Mouse (Mus musculus): ENCODE data around the gene Haghl. TPM values are rescaled to one million over a fixed set of nuclear protein-coding genes. Genes with fewer than 3 reads are reported as not detected.
A peak's percentile ranks its signal among the peaks of the same experiment; 100 is the strongest.

The Haghl gene
- polyA plus RNA-seq, 1 experiment from 2014 or later = 7.0 TPM

GRCm38 (mm10) chr17:25824362-25825142 lies 39.1 kb upstream of the Haghl start:
- Histone ChIP-seq H3K4me1 (ENCODE audit: control insufficient read depth, low read depth, low read length) (peaks cover 30% of the 10 kb centered on the region), H3K27me3 (ENCODE audit: control insufficient read depth, insufficient read depth, low read depth, low read length) (peaks cover 13% of the 10 kb centered on the region), H3K9me3 (replicated peaks; ENCODE audit: control insufficient read depth, low read length) (no peaks in the 10 kb centered on the region), H3K27ac (ENCODE audit: low read length) (peak overlapping the region; percentile 60; the same call in 1 of the 2 replicates), H3K4me3 (ENCODE audit: low read depth, low read length) (peak overlapping the region; percentile 85), H3K9ac (ENCODE audit: low read depth, low read length) (peak overlapping the region; percentile 77), H3K4me2 (ENCODE audit: low read depth, low read length) (peak overlapping the region; percentile 92), H3K36me3 (ENCODE audit: control insufficient read depth, insufficient read depth) (no peaks in the 10 kb centered on the region; the same call in none of the 2 replicates)
- WGBS (ENCODE audit: insufficient replicate concordance) = 55% methylated on average over 17 of the region's 17 CpGs
- ATAC-seq (ENCODE audit: low read depth) = no peak

DNA sequence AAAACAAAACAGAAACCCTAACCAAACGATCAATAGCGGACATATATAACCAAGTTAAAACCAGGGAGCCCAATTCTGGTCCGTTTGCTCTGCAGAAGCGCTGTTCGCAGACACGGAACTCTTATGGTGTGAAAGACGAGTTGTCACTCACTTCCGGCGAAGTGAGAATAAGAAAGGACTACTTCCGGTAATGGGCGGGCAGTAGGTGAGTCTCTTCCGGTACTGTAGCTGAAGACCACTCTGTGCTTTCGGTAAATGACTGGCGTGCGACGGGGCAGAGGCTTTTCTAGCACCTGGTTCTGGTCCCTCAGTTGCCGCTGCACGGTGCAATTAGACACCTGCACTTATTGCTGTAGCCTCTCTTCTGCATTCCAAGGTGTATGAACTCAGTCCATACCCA lies 38.0 kb upstream of the Haghl start, which contains the start of gene Wdr24:
Gene Wdr24, plus strand, starts transcription at position 176 of the 400 bp plus-strand sequence.
- Histone ChIP-seq H3K4me2 (ENCODE audit: low read depth, low read length) (peak within 1 kb of the TSS; percentile 92), H3K27me3 (ENCODE audit: control insufficient read depth, insufficient read depth, low read depth, low read length) (peaks cover 24% of the 10 kb centered on the region), H3K9ac (ENCODE audit: low read depth, low read length) (peak within 1 kb of the TSS; percentile 77), H3K4me3 (ENCODE audit: low read depth, low read length) (peak within 1 kb of the TSS; percentile 85), H3K27ac (ENCODE audit: low read length) (peak within 1 kb of the TSS; percentile 60), H3K4me1 (ENCODE audit: control insufficient read depth, low read depth, low read length) (peaks cover 27% of the 10 kb centered on the region), H3K36me3 (ENCODE audit: control insufficient read depth, insufficient read depth) (no peaks in the 10 kb centered on the region; the same call in none of the 2 replicates), H3K9me3 (replicated peaks; ENCODE audit: control insufficient read depth, low read length) (no peaks in the 10 kb centered on the region)
- WGBS (ENCODE audit: insufficient replicate concordance) = under 1% methylated on average over 18 of the region's 18 CpGs
- ATAC-seq (ENCODE audit: low read depth) = peak; percentile 64

- WGBS (ENCODE audit: insufficient replicate concordance) = 7% methylated on average over 42 of the region's 46 CpGs
- no peaks in the 10 kb centered on the region for H3K36me3 ChIP-seq (ENCODE audit: control insufficient read depth, insufficient read depth)
- no peak overlapping the region for H3K4me3 ChIP-seq (ENCODE audit: low read depth, low read length)
- peaks cover 35% of the 10 kb centered on the region for H3K27me3 ChIP-seq (ENCODE audit: control insufficient read depth, insufficient read depth, low read depth, low read length)
- H3K9me3 ChIP-seq (replicated peaks; ENCODE audit: control insufficient read depth, low read length) = no peaks in the 10 kb centered on the region
- no peak overlapping the region for H3K27ac ChIP-seq (ENCODE audit: low read length)
- H3K9ac ChIP-seq (ENCODE audit: low read depth, low read length) = no peak overlapping the region
- peak; percentile 60 for ATAC-seq (ENCODE audit: low read depth)
- peak overlapping the region; percentile 30; the same call in 1 of the 2 replicates for H3K4me2 ChIP-seq (ENCODE audit: low read depth, low read length)
- H3K4me1 ChIP-seq (ENCODE audit: control insufficient read depth, low read depth, low read length) = peaks cover 12% of the 10 kb centered on the region
Observed at GRCm38 (mm10) chr17:25818851-25819780, 33.6 kb upstream of the Haghl start.

- H3K27me3 ChIP-seq (ENCODE audit: control insufficient read depth, insufficient read depth, low read depth, low read length) = peaks cover 45% of the 10 kb centered on the region
- WGBS (ENCODE audit: insufficient replicate concordance) = 64% methylated on average over 11 of the region's 11 CpGs
- H3K4me1 ChIP-seq (ENCODE audit: control insufficient read depth, low read depth, low read length) = peaks cover 5% of the 10 kb centered on the region
- no peak overlapping the region for H3K27ac ChIP-seq (ENCODE audit: low read length)
- no peaks in the 10 kb centered on the region for H3K36me3 ChIP-seq (ENCODE audit: control insufficient read depth, insufficient read depth)
- ATAC-seq (ENCODE audit: low read depth) = no peak
- H3K9ac ChIP-seq (ENCODE audit: low read depth, low read length) = no peak overlapping the region
- no peaks in the 10 kb centered on the region for H3K9me3 ChIP-seq (replicated peaks; ENCODE audit: control insufficient read depth, low read length)
- no peak overlapping the region for H3K4me2 ChIP-seq (ENCODE audit: low read depth, low read length)
- H3K4me3 ChIP-seq (ENCODE audit: low read depth, low read length) = no peak overlapping the region
Observed at GRCm38 (mm10) chr17:25817662-25818061, 32.2 kb upstream of the Haghl start.

- no peaks in the 10 kb centered on the region for H3K36me3 ChIP-seq (ENCODE audit: control insufficient read depth, insufficient read depth)
- H3K9ac ChIP-seq (ENCODE audit: low read depth, low read length) = no peak overlapping the region
- H3K4me1 ChIP-seq (ENCODE audit: control insufficient read depth, low read depth, low read length) = peaks cover 9% of the 10 kb centered on the region
- no peak overlapping the region for H3K27ac ChIP-seq (ENCODE audit: low read length)
- no peaks in the 10 kb centered on the region for H3K9me3 ChIP-seq (replicated peaks; ENCODE audit: control insufficient read depth, low read length)
- ATAC-seq (ENCODE audit: low read depth) = 0 out of 2 replicates have a peak, but pooled peaks have one; percentile 13
- H3K4me3 ChIP-seq (ENCODE audit: low read depth, low read length) = no peak overlapping the region
- H3K27me3 ChIP-seq (ENCODE audit: control insufficient read depth, insufficient read depth, low read depth, low read length) = peaks cover 58% of the 10 kb centered on the region
- 2% methylated on average over 20 of the region's 20 CpGs for WGBS (ENCODE audit: insufficient replicate concordance)
- no peak overlapping the region for H3K4me2 ChIP-seq (ENCODE audit: low read depth, low read length)
Observed at GRCm38 (mm10) chr17:25813471-25813870, 28.0 kb upstream of the Haghl start.

DNA sequence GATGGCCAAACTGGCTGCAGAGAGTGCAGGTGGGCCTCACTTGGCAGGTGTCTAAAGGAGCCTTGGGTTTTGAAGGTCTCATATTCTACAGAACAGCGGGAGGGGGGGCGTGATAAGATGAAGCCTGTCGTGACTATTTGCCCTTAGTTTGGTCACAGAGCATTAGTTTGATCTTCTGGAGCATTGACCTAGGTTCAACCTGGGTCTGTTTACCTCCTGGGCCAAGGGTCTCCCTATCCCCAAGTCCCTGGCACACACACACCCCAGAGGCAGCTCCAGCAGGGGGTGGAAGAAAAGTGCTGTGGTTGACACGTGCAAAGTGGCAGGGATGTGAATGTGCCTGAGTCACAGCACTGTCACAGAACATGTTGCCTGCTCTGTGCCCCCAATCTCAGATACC lies 25.4 kb upstream of the Haghl start:
- 63% methylated on average over 4 of the region's 4 CpGs for WGBS (ENCODE audit: insufficient replicate concordance)
- peaks cover 9% of the 10 kb centered on the region for H3K4me1 ChIP-seq (ENCODE audit: control insufficient read depth, low read depth, low read length)
- H3K36me3 ChIP-seq (ENCODE audit: control insufficient read depth, insufficient read depth) = no peaks in the 10 kb centered on the region
- H3K9ac ChIP-seq (ENCODE audit: low read depth, low read length) = no peak overlapping the region
- H3K27me3 ChIP-seq (ENCODE audit: control insufficient read depth, insufficient read depth, low read depth, low read length) = peaks cover 55% of the 10 kb centered on the region
- ATAC-seq (ENCODE audit: low read depth) = no peak
- H3K4me3 ChIP-seq (ENCODE audit: low read depth, low read length) = no peak overlapping the region
- no peak overlapping the region for H3K4me2 ChIP-seq (ENCODE audit: low read depth, low read length)
- no peaks in the 10 kb centered on the region for H3K9me3 ChIP-seq (replicated peaks; ENCODE audit: control insufficient read depth, low read length)
- no peak overlapping the region for H3K27ac ChIP-seq (ENCODE audit: low read length)

DNA sequence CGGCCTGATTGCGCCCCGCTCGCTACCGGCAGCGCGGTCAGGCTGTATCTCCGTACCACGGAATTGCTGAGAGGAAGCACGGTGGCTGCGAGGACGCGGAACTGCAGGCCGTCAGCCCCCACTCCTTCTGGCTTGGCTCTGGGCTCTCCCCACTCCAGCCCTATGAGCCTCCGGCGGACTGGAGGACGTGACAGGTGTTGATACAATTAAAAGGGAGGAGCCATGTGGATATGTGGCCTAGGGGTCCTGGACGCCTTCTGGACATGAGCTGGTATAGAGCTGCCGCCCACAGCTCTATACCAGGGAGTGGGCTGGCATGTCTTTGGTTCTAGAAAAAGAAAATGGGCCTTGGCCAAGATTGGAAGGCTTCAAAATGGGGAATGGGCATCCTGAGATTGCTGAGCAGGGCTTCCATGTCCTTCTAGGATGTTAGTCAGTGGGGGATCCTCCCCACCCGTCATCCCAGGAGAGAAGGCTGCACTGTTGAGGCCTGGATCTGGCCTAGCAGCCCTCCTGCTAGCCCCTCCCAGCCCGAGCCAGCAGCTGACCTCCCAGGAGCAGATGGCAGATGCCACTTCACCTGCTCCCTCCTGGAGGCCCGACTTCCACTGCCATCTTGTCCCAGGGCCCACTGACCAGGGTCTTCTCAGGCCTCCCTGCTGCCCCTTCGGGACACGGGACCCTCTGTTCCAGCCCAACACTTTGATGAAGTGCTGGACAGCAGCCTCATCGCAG lies 24.3 kb upstream of the Haghl start:
- Histone ChIP-seq H3K27me3 (ENCODE audit: control insufficient read depth, insufficient read depth, low read depth, low read length) (peaks cover 55% of the 10 kb centered on the region), H3K9ac (ENCODE audit: low read depth, low read length) (no peak overlapping the region), H3K9me3 (replicated peaks; ENCODE audit: control insufficient read depth, low read length) (no peaks in the 10 kb centered on the region), H3K36me3 (ENCODE audit: control insufficient read depth, insufficient read depth) (no peaks in the 10 kb centered on the region), H3K4me3 (ENCODE audit: low read depth, low read length) (peak overlapping the region; percentile 56), H3K27ac (ENCODE audit: low read length) (no peak overlapping the region), H3K4me2 (ENCODE audit: low read depth, low read length) (peak overlapping the region; percentile 67), H3K4me1 (ENCODE audit: control insufficient read depth, low read depth, low read length) (peaks cover 9% of the 10 kb centered on the region)
- 10% methylated on average over 25 of the region's 25 CpGs for WGBS (ENCODE audit: insufficient replicate concordance)
- no peak for ATAC-seq (ENCODE audit: low read depth)

- WGBS (ENCODE audit: insufficient replicate concordance) = under 1% methylated on average over 91 of the region's 100 CpGs
- H3K4me2 ChIP-seq (ENCODE audit: low read depth, low read length) = peak within 1 kb of the TSS; percentile 67
- H3K9ac ChIP-seq (ENCODE audit: low read depth, low read length) = peak within 1 kb of the TSS; percentile 8; the same call in 1 of the 2 replicates
- H3K36me3 ChIP-seq (ENCODE audit: control insufficient read depth, insufficient read depth) = no peaks in the 10 kb centered on the region
- peaks cover 55% of the 10 kb centered on the region for H3K27me3 ChIP-seq (ENCODE audit: control insufficient read depth, insufficient read depth, low read depth, low read length)
- H3K4me1 ChIP-seq (ENCODE audit: control insufficient read depth, low read depth, low read length) = peaks cover 9% of the 10 kb centered on the region
- no peak within 1 kb of the TSS for H3K27ac ChIP-seq (ENCODE audit: low read length)
- ATAC-seq (ENCODE audit: low read depth) = peak; percentile 66; the same call in 1 of the 2 replicates
- H3K9me3 ChIP-seq (replicated peaks; ENCODE audit: control insufficient read depth, low read length) = no peaks in the 10 kb centered on the region
- H3K4me3 ChIP-seq (ENCODE audit: low read depth, low read length) = peak within 1 kb of the TSS; percentile 56
Observed at GRCm38 (mm10) chr17:25808789-25809605, 23.5 kb upstream of the Haghl start, which contains the start of gene Fbxl16. Gene Fbxl16 (plus strand): TSS chr17:25809085.

Data from liver, embryonic 16.5 days (tissue).